Mouse (Mus musculus): ENCODE data around the gene Dusp8. TPM values are rescaled to one million over a fixed set of nuclear protein-coding genes. Genes with fewer than 3 reads are reported as not detected.
A peak's percentile ranks its signal among the peaks of the same experiment; 100 is the strongest.

The Dusp8 gene
- polyA plus RNA-seq, 1 experiment from 2014 or later = 22.6 TPM

- Histone ChIP-seq H3K4me2 (ENCODE audit: low read depth, low read length, severe bottlenecking) (no peak overlapping the region), H3K27me3 (ENCODE audit: control insufficient read depth, insufficient read depth, low read length) (no peaks in the 10 kb centered on the region), H3K27ac (ENCODE audit: low read depth, low read length) (no peak overlapping the region), H3K4me3 (ENCODE audit: low read depth, low read length) (no peak overlapping the region), H3K36me3 (ENCODE audit: control insufficient read depth, insufficient read depth, low read length) (no peaks in the 10 kb centered on the region), H3K9me3 (ENCODE audit: control insufficient read depth, low read length) (no peaks in the 10 kb centered on the region), H3K4me1 (replicated peaks; ENCODE audit: control insufficient read depth, insufficient read depth, low read length) (no peaks in the 10 kb centered on the region), H3K9ac (ENCODE audit: low read length) (no peak overlapping the region)
- ATAC-seq (replicated peaks; ENCODE audit: low FRiP score) (no peak), DNase-seq (ENCODE audit: low spot score) (no peak)
Observed at GRCm38 (mm10) chr7:142050536-142050935, 45.1 kb downstream of the Dusp8 start.

- H3K4me2 ChIP-seq (ENCODE audit: low read depth, low read length, severe bottlenecking) = no peak overlapping the region
- no peak for ATAC-seq (replicated peaks; ENCODE audit: low FRiP score)
- whole genome bisulfite sequencing = 93% methylated on average over 1 of the region's 1 CpGs
Observed at GRCm38 (mm10) chr7:142045932-142046331, 49.7 kb downstream of the Dusp8 start.

GRCm38 (mm10) chr7:142045344-142045743 lies 50.3 kb downstream of the Dusp8 start:
- WGBS = 18% methylated on average over 2 of the region's 2 CpGs
- no peak for DNase-seq (ENCODE audit: low spot score)
- Histone ChIP-seq H3K9ac (ENCODE audit: low read length) (no peak overlapping the region), H3K9me3 (ENCODE audit: control insufficient read depth, low read length) (no peaks in the 10 kb centered on the region), H3K4me3 (ENCODE audit: low read depth, low read length) (no peak overlapping the region), H3K36me3 (ENCODE audit: control insufficient read depth, insufficient read depth, low read length) (no peaks in the 10 kb centered on the region), H3K27me3 (ENCODE audit: control insufficient read depth, insufficient read depth, low read length) (no peaks in the 10 kb centered on the region), H3K27ac (ENCODE audit: low read depth, low read length) (no peak overlapping the region), H3K4me1 (replicated peaks; ENCODE audit: control insufficient read depth, insufficient read depth, low read length) (no peaks in the 10 kb centered on the region; the same call in 1 of the 2 replicates), H3K4me2 (ENCODE audit: low read depth, low read length, severe bottlenecking) (no peak overlapping the region)
- ATAC-seq (replicated peaks; ENCODE audit: low FRiP score) = no peak

More at GRCm38 (mm10) chr7:142045932-142046331, 49.7 kb downstream of the Dusp8 start:
- DNase-seq (ENCODE audit: low spot score) = no peak
- H3K4me1 ChIP-seq (replicated peaks; ENCODE audit: control insufficient read depth, insufficient read depth, low read length) = no peaks in the 10 kb centered on the region; the same call in 1 of the 2 replicates
- H3K27ac ChIP-seq (ENCODE audit: low read depth, low read length) = no peak overlapping the region
- H3K27me3 ChIP-seq (ENCODE audit: control insufficient read depth, insufficient read depth, low read length) = no peaks in the 10 kb centered on the region
- H3K9ac ChIP-seq (ENCODE audit: low read length) = no peak overlapping the region
- H3K4me3 ChIP-seq (ENCODE audit: low read depth, low read length) = no peak overlapping the region
- no peaks in the 10 kb centered on the region for H3K36me3 ChIP-seq (ENCODE audit: control insufficient read depth, insufficient read depth, low read length)
- no peaks in the 10 kb centered on the region for H3K9me3 ChIP-seq (ENCODE audit: control insufficient read depth, low read length)

GRCm38 (mm10) chr7:142040756-142041155 lies 54.9 kb downstream of the Dusp8 start:
- Histone ChIP-seq H3K9ac (ENCODE audit: low read length) (no peak overlapping the region), H3K36me3 (ENCODE audit: control insufficient read depth, insufficient read depth, low read length) (no peaks in the 10 kb centered on the region), H3K27ac (ENCODE audit: low read depth, low read length) (no peak overlapping the region), H3K4me1 (replicated peaks; ENCODE audit: control insufficient read depth, insufficient read depth, low read length) (no peaks in the 10 kb centered on the region; the same call in 1 of the 2 replicates), H3K4me3 (ENCODE audit: low read depth, low read length) (no peak overlapping the region), H3K4me2 (ENCODE audit: low read depth, low read length, severe bottlenecking) (no peak overlapping the region), H3K9me3 (ENCODE audit: control insufficient read depth, low read length) (no peaks in the 10 kb centered on the region), H3K27me3 (ENCODE audit: control insufficient read depth, insufficient read depth, low read length) (no peaks in the 10 kb centered on the region)
- ATAC-seq (replicated peaks; ENCODE audit: low FRiP score) = no peak
- DNase-seq (ENCODE audit: low spot score) = no peak
- 93% methylated on average over 3 of the region's 3 CpGs for WGBS

- Histone ChIP-seq H3K27ac (ENCODE audit: low read depth, low read length) (no peak overlapping the region), H3K4me3 (ENCODE audit: low read depth, low read length) (no peak overlapping the region), H3K36me3 (ENCODE audit: control insufficient read depth, insufficient read depth, low read length) (no peaks in the 10 kb centered on the region), H3K27me3 (ENCODE audit: control insufficient read depth, insufficient read depth, low read length) (no peaks in the 10 kb centered on the region), H3K9me3 (ENCODE audit: control insufficient read depth, low read length) (no peaks in the 10 kb centered on the region), H3K4me2 (ENCODE audit: low read depth, low read length, severe bottlenecking) (no peak overlapping the region), H3K9ac (ENCODE audit: low read length) (no peak overlapping the region), H3K4me1 (replicated peaks; ENCODE audit: control insufficient read depth, insufficient read depth, low read length) (no peaks in the 10 kb centered on the region)
- 70% methylated on average over 4 of the region's 4 CpGs for WGBS
- DNase-seq (ENCODE audit: low spot score) (peak; percentile 58), ATAC-seq (replicated peaks; ENCODE audit: low FRiP score) (peak; percentile 65; the same call in 1 of the 2 replicates)
Observed at GRCm38 (mm10) chr7:142037553-142038170, 58.0 kb downstream of the Dusp8 start.

- Histone ChIP-seq H3K9me3 (ENCODE audit: control insufficient read depth, low read length) (no peaks in the 10 kb centered on the region), H3K4me1 (replicated peaks; ENCODE audit: control insufficient read depth, insufficient read depth, low read length) (no peaks in the 10 kb centered on the region), H3K4me3 (ENCODE audit: low read depth, low read length) (no peak overlapping the region), H3K27me3 (ENCODE audit: control insufficient read depth, insufficient read depth, low read length) (no peaks in the 10 kb centered on the region), H3K4me2 (ENCODE audit: low read depth, low read length, severe bottlenecking) (no peak overlapping the region), H3K27ac (ENCODE audit: low read depth, low read length) (no peak overlapping the region), H3K36me3 (ENCODE audit: control insufficient read depth, insufficient read depth, low read length) (no peaks in the 10 kb centered on the region), H3K9ac (ENCODE audit: low read length) (no peak overlapping the region)
- DNase-seq (ENCODE audit: low spot score) = no peak
- no peak for ATAC-seq (replicated peaks; ENCODE audit: low FRiP score)
- 81% methylated on average over 2 of the region's 2 CpGs for WGBS
Observed at GRCm38 (mm10) chr7:142035048-142035811, 60.4 kb downstream of the Dusp8 start.

GRCm38 (mm10) chr7:142034198-142034597 lies 61.4 kb downstream of the Dusp8 start:
- no peaks in the 10 kb centered on the region for H3K27me3 ChIP-seq (ENCODE audit: control insufficient read depth, insufficient read depth, low read length)
- 89% methylated on average over 2 of the region's 2 CpGs for WGBS
- H3K4me3 ChIP-seq (ENCODE audit: low read depth, low read length) = no peak overlapping the region
- ATAC-seq (replicated peaks; ENCODE audit: low FRiP score) = no peak
- no peaks in the 10 kb centered on the region for H3K9me3 ChIP-seq (ENCODE audit: control insufficient read depth, low read length)
- no peak overlapping the region for H3K4me2 ChIP-seq (ENCODE audit: low read depth, low read length, severe bottlenecking)
- no peaks in the 10 kb centered on the region for H3K4me1 ChIP-seq (replicated peaks; ENCODE audit: control insufficient read depth, insufficient read depth, low read length)
- no peak overlapping the region for H3K9ac ChIP-seq (ENCODE audit: low read length)
- no peak overlapping the region for H3K27ac ChIP-seq (ENCODE audit: low read depth, low read length)
- DNase-seq (ENCODE audit: low spot score) = no peak
- no peaks in the 10 kb centered on the region for H3K36me3 ChIP-seq (ENCODE audit: control insufficient read depth, insufficient read depth, low read length)

GRCm38 (mm10) chr7:142030073-142030472 lies 65.6 kb downstream of the Dusp8 start:
- no peak overlapping the region for H3K27ac ChIP-seq (ENCODE audit: low read depth, low read length)
- no peak overlapping the region for H3K4me2 ChIP-seq (ENCODE audit: low read depth, low read length, severe bottlenecking)
- no peaks in the 10 kb centered on the region for H3K9me3 ChIP-seq (ENCODE audit: control insufficient read depth, low read length)
- H3K9ac ChIP-seq (ENCODE audit: low read length) = no peak overlapping the region
- DNase-seq (ENCODE audit: low spot score) (no peak), ATAC-seq (replicated peaks; ENCODE audit: low FRiP score) (no peak)
- H3K36me3 ChIP-seq (ENCODE audit: control insufficient read depth, insufficient read depth, low read length) = no peaks in the 10 kb centered on the region
- H3K27me3 ChIP-seq (ENCODE audit: control insufficient read depth, insufficient read depth, low read length) = no peaks in the 10 kb centered on the region
- no peaks in the 10 kb centered on the region for H3K4me1 ChIP-seq (replicated peaks; ENCODE audit: control insufficient read depth, insufficient read depth, low read length)
- no peak overlapping the region for H3K4me3 ChIP-seq (ENCODE audit: low read depth, low read length)
